Mouse (Mus musculus): Measurements from ENCODE around the gene Slc22a23.

DNA sequence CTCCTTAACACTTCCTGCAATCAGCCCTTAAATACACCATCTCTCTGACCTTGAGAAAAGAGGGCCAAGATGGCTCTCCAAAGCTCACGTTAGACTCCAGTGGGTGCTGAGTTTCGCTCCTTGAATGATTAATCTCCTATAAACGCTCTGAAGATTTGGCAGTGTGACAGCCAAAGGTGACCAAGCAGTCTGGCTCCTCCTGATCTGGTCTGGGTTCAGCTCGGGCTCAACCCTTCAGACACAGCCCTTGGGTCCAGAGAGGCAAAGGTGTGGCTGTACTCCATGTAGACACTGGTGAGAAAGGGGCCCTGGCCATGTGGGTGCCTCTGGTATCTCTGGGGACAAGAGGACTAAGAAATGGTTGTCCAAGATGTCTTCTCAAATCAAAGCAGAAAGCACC is 27.9 kb downstream of the Slc22a23 start:
- TF ChIP-seq POLR2A (IDR thresholded peaks at IDR 0.05; ENCODE audit: borderline replicate concordance, insufficient read depth, low read length) (no peak), CTCF (IDR thresholded peaks at IDR 0.05; ENCODE audit: borderline replicate concordance, insufficient read depth, low read depth, low read length) (no peak)

Data from cerebellum, adult 2 months (tissue).